Mouse (Mus musculus) kidney, adult 9 months (tissue): ENCODE data around the gene Hoxa10.

ENCODE experiments used
- DNase-seq: peaks from one replicate; pipeline ENCODE4 v3.0.0; 2022

Hoxa10 gene

GRCm38 (mm10) chr6:52245040-52245756, 4.5 kb upstream of the Hoxa10 start:
- DNase-seq = peak; percentile 29

DNA sequence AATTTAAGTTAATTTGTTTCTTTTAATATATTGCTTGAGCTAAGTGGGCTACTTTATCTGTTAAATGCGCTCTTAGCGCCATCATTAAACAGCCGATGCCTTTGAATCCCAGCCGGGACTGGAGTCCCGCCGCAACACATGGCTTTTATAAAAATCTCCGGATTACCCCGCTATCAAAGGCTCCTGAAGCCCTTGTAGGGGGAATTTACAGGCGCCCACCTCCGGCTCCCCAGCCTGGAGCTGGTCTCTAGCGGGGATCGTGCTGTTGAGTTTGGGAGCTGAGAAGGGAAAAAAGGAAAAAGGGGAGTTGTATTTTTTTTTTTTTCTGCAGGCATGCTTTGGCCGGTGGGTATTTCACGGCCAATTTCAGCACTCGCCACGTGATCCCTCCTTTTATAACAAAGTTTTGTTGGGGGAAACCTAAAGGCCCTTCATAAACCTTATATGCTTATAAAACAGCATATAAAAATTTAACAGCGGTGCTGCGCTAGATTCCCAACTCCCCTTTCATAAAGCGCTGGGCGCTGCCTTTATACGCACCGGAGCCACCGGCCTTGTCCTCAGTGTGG, 3.9 kb upstream of the Hoxa10 start:
- no peak for DNase-seq

DNA sequence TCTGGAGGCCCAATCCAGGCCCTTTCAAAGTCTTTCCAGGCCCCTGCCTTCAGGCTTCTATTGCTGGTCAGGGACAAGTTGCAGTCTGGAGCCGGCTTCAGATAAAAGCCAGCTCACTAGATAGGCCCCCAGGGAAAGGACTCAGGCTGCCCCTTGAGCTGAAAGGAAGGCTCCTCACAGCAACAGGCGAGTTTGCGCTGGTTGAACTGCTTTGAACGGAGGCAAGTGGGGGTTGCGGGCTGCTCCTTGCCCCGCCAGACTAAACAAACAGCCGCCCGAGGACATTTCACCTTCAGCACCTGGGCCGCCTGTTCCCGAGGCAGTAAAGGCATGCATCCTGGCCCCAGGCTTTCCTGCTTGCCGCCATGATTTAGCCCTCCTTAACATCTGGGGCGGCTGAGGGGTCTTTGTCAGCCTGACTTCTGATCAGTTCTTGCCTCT, 3.0 kb upstream of the Hoxa10 start:
- DNase-seq = no peak

DNA sequence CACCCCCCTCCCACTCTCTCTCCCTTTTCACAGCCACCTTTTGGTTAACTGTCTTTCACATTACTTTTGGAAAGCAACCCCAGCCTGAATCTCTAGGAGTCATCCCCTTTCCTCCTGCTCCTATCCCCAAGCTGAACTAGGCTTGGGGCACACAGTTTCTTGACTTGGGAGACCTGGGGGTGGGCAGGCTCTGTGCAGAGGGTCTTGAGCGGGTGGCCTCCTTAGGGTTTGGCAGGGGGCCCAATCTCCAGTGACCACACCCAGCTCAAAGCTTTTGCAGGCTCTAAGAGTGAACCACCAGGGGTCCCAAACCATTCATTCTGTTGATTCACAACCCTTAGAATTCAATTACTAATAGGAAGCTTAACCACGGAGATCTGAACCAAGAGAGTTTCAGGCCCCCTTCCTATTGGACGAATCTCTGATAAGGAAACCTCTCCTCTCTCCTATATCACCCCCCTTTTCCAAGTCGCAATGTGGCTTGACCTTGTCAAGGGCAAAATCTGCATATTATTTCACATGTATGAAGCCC, 2.2 kb upstream of the Hoxa10 start:
- DNase-seq = no peak

DNA sequence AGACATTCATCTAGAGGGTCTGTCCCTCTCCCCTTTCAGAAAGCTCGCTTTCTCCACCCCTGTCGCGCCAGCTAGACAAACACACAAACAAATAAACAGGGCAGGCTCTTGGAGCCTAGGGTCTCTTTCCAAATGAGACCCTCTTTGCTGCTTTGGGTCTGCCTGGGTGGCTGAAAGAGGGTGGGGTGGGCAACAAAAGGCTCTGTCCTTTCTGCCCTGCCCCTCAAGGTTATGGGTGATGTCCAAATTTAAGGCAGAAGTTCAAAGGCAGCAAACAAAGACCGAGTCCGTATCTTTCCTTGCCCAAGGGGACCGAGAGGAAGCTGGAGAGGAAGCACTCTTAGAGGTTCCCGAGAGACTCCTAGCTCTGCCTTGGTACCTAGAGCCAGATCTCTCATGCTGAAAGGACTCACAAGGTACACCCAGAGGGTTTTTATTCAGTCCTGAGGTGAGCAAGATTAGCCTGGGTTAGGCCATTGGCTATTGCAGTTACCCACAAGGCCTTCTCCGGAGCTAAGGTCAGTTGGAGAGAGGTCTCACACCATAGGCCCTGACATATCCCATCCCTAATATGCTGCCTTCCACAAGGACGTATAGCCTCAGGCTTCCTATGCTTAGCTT, 457 bp upstream of the Hoxa10 start:
- DNase-seq = no peak

DNA sequence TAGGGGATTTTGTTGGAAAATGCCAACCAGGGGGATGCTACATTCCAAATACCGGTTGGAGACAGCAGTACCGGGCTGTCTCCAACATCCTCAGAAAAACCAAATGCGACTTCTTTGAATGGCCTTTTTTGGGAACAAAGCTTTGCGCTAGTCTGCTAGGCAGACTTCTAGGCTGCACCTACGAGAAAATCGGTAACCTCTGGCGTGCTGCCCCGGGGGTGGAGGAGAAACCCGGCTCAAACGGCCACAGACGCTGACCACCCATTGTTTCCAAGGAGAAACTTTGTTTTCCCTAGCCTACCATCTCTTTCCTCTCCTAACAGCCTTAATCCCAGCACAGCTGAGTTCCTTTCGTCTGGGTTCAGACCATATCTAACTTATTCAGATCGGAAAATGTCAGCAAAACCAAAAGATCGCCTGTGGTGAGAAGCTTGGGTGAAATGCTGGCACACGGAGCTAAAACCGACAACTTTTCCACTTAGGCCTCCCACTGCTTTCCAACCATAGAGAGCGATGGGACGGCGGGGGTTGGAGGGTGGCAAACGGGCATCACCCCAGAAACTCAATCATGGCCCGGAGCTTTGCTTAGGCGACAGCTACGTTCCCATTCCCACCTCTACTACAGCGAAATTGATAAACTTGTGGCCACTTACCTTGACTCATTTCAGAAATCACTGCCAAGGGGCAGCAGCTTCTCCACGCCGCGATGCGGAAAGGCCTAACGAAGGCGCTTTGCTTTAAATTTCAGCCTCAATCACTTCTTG, 847 bp downstream of the Hoxa10 start:
- peak; percentile 49 for DNase-seq

DNA sequence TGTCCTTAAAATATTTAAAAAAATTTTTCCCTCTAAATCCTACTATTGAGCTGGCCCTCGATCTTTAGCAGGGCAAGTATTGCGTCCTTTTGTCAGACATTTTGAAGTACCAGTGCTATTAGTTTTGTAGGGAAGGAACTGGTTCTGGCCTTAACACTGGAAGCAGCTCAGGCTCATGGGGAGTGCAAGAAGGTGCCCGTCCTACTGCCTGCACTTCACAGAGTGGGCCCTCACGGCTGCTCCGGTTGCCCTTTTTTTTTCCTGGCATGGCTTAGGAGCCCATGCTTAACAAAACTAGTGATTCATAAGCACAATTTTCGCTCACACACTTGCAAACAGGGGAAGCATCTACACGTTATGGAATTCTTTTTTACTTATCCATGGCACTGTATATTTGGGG, 1.7 kb downstream of the Hoxa10 start:
- DNase-seq = peak; percentile 44

- peak; percentile 41 for DNase-seq
Measured at GRCm38 (mm10) chr6:52238155-52238545, 2.5 kb downstream of the Hoxa10 start.

GRCm38 (mm10) chr6:52237346-52238154, 3.1 kb downstream of the Hoxa10 start:
- DNase-seq = peak; percentile 30

GRCm38 (mm10) chr6:52236806-52237205, 3.8 kb downstream of the Hoxa10 start:
- peak; percentile 27 for DNase-seq

DNA sequence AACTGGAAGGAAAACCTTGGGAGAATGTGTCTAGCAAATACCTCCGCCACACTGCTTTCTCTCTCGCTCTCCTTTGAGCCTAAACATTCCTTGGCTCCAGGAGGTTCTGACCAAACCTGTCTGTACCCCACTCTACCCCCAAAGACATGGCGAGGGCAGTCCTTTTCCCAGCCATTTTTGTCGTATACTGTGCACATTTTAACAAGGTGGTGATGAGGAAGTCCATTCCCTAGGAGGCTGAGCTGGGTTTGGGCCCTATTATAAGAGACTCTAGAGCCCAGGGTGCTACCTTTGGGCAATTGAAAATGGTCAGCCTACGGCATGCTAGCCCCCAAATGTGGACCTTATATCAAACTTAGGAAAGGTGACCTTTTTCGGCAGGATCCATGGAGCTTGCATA, 4.8 kb downstream of the Hoxa10 start:
- DNase-seq = no peak

DNA sequence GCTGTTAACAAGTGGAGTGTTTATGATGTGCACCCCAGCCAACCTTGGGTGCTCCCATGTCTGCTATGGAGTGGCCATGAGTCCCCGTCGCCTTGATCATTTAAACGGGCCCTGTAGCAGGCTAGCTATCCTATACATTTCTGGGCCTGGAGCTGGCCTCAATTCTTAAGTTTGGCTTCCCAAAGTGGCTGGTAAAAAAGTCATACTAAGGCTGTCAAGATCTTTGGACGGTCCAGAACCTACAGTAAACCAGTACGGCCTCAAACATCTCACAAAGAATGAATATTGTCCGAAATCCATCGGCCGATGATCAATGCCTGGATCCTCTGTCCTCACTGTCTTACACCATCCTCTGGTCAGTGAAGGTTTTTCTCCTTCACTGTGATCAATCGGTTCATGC, 5.4 kb downstream of the Hoxa10 start:
- DNase-seq = no peak

DNA sequence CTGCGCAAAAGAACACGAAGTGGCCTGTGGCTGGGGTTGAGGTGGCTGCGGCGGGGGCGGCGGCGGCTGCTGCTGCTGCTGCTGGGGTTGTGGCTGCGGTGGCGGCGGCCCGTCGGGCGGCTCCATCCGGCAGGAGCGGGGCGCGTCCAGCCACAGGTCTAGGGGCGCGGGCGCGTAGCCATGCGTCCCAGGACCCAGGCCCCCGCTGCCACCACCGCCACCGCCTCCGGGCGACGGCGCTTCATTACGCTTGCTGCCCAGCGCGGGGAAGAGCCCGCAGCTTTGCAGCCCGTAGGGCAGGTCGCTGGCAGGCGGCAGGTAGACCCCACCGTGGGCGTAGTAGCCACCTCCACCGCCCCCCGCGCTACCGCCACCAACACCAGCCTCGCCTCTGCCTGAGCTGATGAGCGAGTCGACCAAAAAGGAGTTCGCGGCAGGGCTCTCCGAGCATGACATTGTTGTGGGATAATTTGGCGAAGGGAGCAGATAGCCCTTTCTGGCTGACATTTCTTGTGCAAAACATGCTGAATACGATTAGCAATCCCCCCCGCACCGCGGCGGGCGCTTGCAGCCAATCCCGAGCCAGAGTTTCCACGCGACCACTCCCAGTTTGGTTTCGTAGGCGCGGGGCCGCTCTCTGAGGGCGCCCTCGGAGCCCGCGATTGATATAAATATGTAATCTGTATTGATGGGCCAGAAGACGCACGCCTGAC, 6.1 kb downstream of the Hoxa10 start:
- DNase-seq = peak; percentile 81

DNA sequence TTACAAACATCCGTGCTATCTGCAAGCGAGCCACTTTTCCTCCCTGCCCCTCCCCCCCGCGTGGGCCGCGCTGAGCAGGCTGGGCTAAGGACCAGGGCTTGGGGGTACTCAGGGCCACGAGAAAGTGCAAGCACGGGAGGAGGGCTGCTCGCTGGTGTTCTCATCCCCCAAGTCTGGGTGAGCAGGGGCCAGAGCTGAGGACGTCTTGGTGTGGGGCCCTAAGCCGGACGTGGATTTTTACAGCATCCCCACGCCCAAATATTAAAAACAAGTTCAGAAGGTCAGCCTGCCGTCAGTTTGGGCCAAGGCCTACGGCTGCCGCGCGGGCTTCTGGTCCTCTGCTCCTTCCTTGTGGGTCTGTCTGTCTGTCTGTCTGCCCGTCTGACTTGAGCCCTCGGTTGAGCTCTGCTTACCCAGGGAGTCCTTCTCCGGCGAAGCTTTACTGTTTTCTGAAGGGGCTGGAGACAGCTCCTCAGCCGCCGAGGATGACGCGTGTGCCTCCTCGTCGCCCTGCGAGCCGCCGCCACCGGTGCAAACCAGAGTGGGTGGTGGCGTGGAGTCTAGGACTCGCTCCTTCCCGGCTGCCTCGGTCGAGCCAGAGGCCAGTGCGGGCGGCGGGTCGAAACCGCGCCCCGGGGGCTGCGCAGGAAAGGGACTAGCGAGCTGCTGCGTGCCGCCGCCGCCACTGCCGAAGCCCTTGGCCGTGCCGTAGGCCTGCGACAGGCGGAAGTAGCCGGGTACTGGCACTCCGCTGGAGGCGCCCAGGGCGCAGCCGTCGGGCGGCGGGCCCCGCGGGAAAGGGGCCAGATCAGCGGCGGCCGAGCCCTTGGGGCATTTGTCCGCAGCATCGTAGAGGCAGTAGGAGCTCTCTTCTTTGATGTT, 6.9 kb downstream of the Hoxa10 start:
- DNase-seq = peak; percentile 91

- DNase-seq = no peak
Measured at GRCm38 (mm10) chr6:52232984-52233545, 7.6 kb downstream of the Hoxa10 start.

- DNase-seq = peak; percentile 78
Measured at GRCm38 (mm10) chr6:52232568-52232965, 8.1 kb downstream of the Hoxa10 start.

DNA sequence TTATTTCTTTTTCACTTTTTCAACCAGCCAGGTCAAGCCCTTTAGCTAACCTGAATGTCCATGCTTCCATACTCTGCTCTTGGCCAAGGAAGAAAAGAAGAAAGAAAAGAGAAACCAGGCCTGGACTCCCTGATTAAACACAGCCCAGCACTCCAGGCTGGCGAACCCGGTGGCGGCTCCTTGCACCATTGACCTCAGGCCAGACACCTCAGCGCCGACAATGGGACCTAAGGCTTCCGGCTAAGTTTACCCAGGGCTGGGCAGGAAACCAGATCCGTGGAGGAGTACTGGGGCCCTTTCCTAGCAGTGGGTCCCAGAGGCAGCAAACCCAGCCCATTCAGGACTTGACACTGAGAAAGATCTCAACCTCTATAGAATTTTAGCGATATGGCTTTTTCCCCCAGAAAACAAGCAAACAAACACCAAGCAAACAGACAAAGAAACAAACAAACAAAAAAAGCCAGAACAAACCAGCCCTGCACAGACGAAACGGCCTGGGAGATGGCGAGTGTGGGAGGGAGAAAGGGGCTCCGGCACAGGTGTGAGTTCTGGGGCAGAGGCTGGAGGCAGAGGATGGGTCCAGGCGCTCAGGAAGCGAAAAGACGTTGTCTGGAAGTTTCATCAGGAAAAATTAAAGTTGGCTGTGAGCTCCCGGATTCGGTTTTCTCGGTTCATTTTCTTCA, 8.6 kb downstream of the Hoxa10 start:
- DNase-seq = peak; percentile 71

DNA sequence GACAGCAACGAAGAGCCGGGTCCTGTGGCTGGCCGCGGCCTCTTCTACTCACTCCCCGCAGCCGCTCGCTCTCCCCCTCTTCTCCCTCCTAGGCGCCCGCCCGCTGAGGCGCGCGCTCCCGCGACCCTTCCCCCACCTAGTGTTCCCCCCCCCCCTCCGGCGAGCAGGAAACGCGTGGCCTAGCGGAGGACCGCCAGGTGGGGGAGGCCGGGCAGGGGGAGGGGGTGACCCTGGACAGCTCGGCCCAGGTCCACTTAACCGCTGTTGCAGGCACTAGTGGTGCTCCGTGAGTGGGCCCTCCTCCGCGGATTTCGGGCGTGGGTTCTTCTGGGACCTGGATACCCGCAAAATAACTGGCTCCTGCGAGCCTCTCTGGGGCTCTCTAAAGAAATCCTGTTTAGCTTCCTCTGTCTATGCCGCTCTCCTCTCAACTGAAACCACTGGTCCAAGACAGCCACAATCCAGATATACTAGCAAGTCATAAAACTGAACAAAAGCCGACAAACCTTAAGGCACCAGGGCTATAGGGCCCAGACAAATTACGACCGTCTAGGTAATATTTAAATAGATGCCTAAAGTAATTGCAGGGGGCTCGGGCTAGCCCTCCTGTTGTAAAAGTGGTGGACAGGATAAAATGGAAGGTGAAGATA, 10.0 kb downstream of the Hoxa10 start, which contains the start of gene Hoxa9:
Hoxa9 (minus strand) TSS at position 574 of the 650 bp plus-strand sequence.
- DNase-seq = peak; percentile 68
